Mouse (Mus musculus): ENCODE measurements at regions not wholly inside any gene's neighbourhood (a gene's known extent, or its start where the extent isn't known, plus 50 kb on each side); places are given as distances from the start of the nearest gene placed in this dataset.

DNA sequence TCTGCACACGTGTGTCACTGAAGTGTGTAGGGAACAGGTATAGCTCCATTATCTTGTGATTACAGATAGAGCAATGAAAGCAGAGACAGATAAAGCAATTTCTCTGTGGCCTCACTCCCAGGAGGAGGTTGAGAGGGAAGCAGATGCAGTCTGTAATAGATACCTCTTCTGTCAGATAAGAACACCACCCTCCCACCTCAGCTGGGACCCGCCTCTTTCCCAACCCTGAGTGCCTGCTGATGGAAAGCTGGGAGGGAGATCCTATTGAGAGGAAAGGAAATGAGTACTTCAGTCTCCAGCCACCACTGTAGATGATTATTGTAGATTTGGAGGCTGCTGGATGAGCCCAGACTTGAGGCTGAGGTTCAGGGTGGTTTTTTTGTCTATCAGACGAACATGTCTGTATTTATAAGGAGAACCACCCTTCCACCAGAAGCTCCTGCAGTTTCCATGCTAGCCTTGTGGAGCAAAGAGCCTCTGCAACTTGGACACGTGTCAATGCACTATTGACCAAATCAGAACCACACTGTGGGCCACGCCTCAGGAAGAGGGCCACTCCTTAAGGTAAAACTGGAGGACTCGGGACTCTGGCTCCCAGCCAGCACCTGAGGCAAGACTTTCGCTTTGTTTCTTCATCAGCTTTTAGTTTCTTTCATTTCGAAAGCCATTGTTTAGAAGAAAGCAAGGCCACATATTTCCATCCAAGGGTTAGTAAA, 55.3 kb upstream of the Plekha5 start:
- WGBS = 80% methylated on average over 8 of the region's 8 CpGs
- Histone ChIP-seq H3K27ac (ENCODE audit: low read length) (no peak overlapping the region), H3K4me1 (ENCODE audit: control insufficient read depth, insufficient read depth, low read length) (no peaks in the 10 kb centered on the region), H3K4me3 (ENCODE audit: low read depth, low read length) (no peak overlapping the region), H3K9ac (ENCODE audit: low read depth, low read length) (no peak overlapping the region), H3K27me3 (ENCODE audit: control insufficient read depth, insufficient read depth, low read depth, low read length) (no peaks in the 10 kb centered on the region), H3K36me3 (ENCODE audit: control insufficient read depth, insufficient read depth, low read length) (no peaks in the 10 kb centered on the region), H3K4me2 (ENCODE audit: low read length) (no peak overlapping the region), H3K9me3 (replicated peaks; ENCODE audit: control insufficient read depth, low read length, poor library complexity, severe bottlenecking) (no peaks in the 10 kb centered on the region)
- no peak for ATAC-seq

DNA sequence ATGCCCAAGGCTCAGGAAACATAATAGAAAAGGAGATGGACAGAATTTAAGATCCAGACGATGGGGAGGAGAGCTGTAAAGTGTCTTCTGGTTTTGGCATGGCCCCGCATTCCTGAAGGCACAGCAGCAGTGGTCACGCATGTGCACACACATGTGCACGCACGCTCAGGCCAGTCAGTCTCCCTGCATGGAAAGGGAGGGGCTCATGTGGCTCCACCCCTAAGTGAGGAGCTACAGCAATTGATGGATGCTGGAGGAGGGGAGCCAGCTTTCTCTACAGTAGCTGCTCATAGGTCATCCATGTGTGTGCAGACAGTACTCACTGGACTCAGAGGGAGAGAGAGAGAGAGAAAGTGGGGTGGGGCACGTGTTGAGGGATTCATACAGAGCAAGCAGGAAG, 56.6 kb upstream of the Plekha5 start:
- Histone ChIP-seq H3K36me3 (ENCODE audit: control insufficient read depth, insufficient read depth, low read length) (no peaks in the 10 kb centered on the region), H3K4me1 (ENCODE audit: control insufficient read depth, insufficient read depth, low read length) (no peaks in the 10 kb centered on the region), H3K27me3 (ENCODE audit: control insufficient read depth, insufficient read depth, low read depth, low read length) (no peaks in the 10 kb centered on the region), H3K9ac (ENCODE audit: low read depth, low read length) (no peak overlapping the region), H3K4me3 (ENCODE audit: low read depth, low read length) (no peak overlapping the region), H3K27ac (ENCODE audit: low read length) (no peak overlapping the region), H3K9me3 (replicated peaks; ENCODE audit: control insufficient read depth, low read length, poor library complexity, severe bottlenecking) (no peaks in the 10 kb centered on the region), H3K4me2 (ENCODE audit: low read length) (no peak overlapping the region)
- WGBS = 92% methylated on average over 6 of the region's 6 CpGs
- ATAC-seq = no peak; the same call in 1 of the 2 replicates

DNA sequence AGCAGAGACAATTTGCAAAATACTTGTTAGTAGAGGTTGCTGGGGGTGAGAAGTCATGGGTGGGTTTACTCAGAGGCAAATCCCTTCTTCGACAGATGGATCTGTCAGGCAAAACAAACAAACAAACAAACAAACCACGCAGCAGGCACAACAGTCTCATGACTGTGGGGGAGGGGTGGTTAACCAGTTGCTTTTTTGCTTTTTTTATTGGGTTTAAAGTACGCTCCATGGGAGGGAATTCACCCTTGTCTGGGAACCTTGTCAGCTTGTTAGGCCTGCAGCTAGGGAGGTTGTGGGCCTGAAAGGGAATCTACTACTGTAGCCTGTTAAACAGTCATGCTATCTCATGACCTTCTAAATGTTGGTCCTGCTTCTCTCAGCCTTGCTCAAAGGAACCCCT, 57.1 kb upstream of the Plekha5 start:
- no peak overlapping the region for H3K4me3 ChIP-seq (ENCODE audit: low read depth, low read length)
- H3K4me2 ChIP-seq (ENCODE audit: low read length) = no peak overlapping the region
- H3K4me1 ChIP-seq (ENCODE audit: control insufficient read depth, insufficient read depth, low read length) = no peaks in the 10 kb centered on the region
- no peaks in the 10 kb centered on the region for H3K27me3 ChIP-seq (ENCODE audit: control insufficient read depth, insufficient read depth, low read depth, low read length)
- ATAC-seq = no peak
- H3K9me3 ChIP-seq (replicated peaks; ENCODE audit: control insufficient read depth, low read length, poor library complexity, severe bottlenecking) = no peaks in the 10 kb centered on the region
- 71% methylated on average over 3 of the region's 3 CpGs for WGBS
- H3K9ac ChIP-seq (ENCODE audit: low read depth, low read length) = no peak overlapping the region
- no peak overlapping the region for H3K27ac ChIP-seq (ENCODE audit: low read length)
- no peaks in the 10 kb centered on the region for H3K36me3 ChIP-seq (ENCODE audit: control insufficient read depth, insufficient read depth, low read length)

DNA sequence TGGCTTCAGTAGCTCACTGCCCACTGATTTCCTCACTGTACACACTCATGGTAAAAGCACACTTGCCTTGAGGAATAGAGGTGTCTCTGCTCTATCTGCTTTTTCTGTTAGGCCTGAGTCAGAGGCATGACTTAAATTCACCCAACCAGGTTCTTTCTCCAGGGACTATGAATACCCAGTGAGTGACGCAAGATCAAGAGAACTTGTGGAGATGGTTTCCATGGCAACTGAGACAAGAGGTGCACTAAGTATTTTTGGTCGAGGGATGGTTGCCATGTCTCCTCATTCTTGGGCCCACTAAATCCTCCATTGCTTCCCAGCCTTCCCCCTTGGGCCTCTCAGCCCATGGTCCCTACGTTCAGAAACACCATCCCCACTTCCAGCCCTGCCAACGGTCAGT, 62.9 kb upstream of the Plekha5 start:
- WGBS = 44% methylated on average over 4 of the region's 4 CpGs
- Histone ChIP-seq H3K27ac (ENCODE audit: low read length) (no peak overlapping the region), H3K9ac (ENCODE audit: low read depth, low read length) (no peak overlapping the region), H3K9me3 (replicated peaks; ENCODE audit: control insufficient read depth, low read length, poor library complexity, severe bottlenecking) (no peaks in the 10 kb centered on the region), H3K36me3 (ENCODE audit: control insufficient read depth, insufficient read depth, low read length) (no peaks in the 10 kb centered on the region), H3K4me2 (ENCODE audit: low read length) (no peak overlapping the region), H3K27me3 (ENCODE audit: control insufficient read depth, insufficient read depth, low read depth, low read length) (no peaks in the 10 kb centered on the region), H3K4me1 (ENCODE audit: control insufficient read depth, insufficient read depth, low read length) (no peaks in the 10 kb centered on the region), H3K4me3 (ENCODE audit: low read depth, low read length) (no peak overlapping the region)
- ATAC-seq = no peak

DNA sequence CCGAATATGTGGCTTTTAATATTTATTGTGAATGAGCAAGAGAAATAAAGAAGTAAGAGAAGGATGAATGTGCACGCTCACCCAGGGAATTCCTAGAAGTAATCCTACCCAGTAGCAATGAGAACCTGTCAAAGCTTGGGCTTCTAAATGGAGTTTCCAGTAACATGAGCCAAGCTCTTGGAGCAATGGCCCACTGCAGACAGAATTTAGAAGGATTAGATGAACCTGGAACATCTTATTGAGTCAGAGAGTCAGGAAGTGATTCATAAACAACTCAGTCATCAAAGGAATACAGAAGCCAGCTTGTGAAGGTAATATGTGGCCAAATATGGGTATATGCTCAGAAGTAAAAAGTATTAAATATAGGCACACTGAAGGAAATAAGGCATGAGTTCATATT, 66.0 kb upstream of the Plekha5 start:
- no peaks in the 10 kb centered on the region for H3K27me3 ChIP-seq (ENCODE audit: control insufficient read depth, insufficient read depth, low read depth, low read length)
- H3K4me3 ChIP-seq (ENCODE audit: low read depth, low read length) = no peak overlapping the region
- WGBS = 94% methylated on average over 2 of the region's 2 CpGs
- ATAC-seq = no peak
- H3K27ac ChIP-seq (ENCODE audit: low read length) = no peak overlapping the region
- no peaks in the 10 kb centered on the region for H3K9me3 ChIP-seq (replicated peaks; ENCODE audit: control insufficient read depth, low read length, poor library complexity, severe bottlenecking)
- no peak overlapping the region for H3K9ac ChIP-seq (ENCODE audit: low read depth, low read length)
- no peaks in the 10 kb centered on the region for H3K36me3 ChIP-seq (ENCODE audit: control insufficient read depth, insufficient read depth, low read length)
- H3K4me1 ChIP-seq (ENCODE audit: control insufficient read depth, insufficient read depth, low read length) = no peaks in the 10 kb centered on the region
- no peak overlapping the region for H3K4me2 ChIP-seq (ENCODE audit: low read length)

DNA sequence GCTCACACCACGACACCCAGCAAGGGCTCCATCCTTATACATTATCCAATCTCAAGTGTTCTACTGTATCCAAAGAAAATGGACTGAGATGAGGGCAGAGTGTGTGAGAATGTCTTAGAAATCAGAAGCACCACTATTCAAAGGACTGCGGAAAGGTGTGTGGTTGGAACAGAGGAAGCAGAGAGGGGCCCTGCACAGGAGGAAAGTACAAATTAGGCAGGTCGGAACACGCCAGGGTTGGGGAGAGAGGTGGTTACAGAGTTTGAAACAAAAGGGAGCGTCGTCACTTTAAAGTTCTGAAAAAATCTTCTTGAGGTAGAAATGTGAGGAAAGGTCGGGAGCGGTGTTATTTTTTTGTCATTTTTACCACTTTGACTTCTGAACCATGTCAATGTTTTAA, 66.6 kb upstream of the Plekha5 start:
- no peaks in the 10 kb centered on the region for H3K9me3 ChIP-seq (replicated peaks; ENCODE audit: control insufficient read depth, low read length, poor library complexity, severe bottlenecking)
- H3K4me1 ChIP-seq (ENCODE audit: control insufficient read depth, insufficient read depth, low read length) = no peaks in the 10 kb centered on the region
- no peak overlapping the region for H3K4me2 ChIP-seq (ENCODE audit: low read length)
- H3K4me3 ChIP-seq (ENCODE audit: low read depth, low read length) = no peak overlapping the region
- no peak for ATAC-seq
- WGBS = 85% methylated on average over 8 of the region's 8 CpGs
- no peak overlapping the region for H3K9ac ChIP-seq (ENCODE audit: low read depth, low read length)
- H3K27me3 ChIP-seq (ENCODE audit: control insufficient read depth, insufficient read depth, low read depth, low read length) = no peaks in the 10 kb centered on the region
- H3K27ac ChIP-seq (ENCODE audit: low read length) = no peak overlapping the region
- H3K36me3 ChIP-seq (ENCODE audit: control insufficient read depth, insufficient read depth, low read length) = no peaks in the 10 kb centered on the region

DNA sequence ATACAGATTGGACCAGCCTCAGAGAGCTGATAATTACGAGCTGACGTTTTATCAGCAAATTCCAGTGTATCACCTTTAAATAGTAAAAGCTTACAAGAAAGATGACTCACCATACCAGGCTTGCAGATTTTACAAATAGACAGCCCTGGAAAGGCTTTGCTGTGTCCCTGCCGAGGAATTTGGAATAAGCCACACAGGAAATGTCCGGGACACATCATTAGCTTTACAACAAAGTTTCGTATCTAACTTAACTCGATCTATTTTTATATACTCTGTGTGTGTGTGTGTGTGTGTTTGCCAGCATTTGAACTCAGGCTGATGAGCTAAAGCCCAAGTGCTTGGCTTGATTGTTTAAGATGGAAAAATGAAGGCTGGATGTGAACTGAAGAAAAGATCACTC, 69.8 kb upstream of the Plekha5 start:
- no peak overlapping the region for H3K9ac ChIP-seq (ENCODE audit: low read depth, low read length)
- WGBS = 92% methylated on average over 6 of the region's 6 CpGs
- no peak overlapping the region for H3K4me3 ChIP-seq (ENCODE audit: low read depth, low read length)
- no peaks in the 10 kb centered on the region for H3K27me3 ChIP-seq (ENCODE audit: control insufficient read depth, insufficient read depth, low read depth, low read length)
- no peaks in the 10 kb centered on the region for H3K36me3 ChIP-seq (ENCODE audit: control insufficient read depth, insufficient read depth, low read length)
- H3K27ac ChIP-seq (ENCODE audit: low read length) = no peak overlapping the region
- no peaks in the 10 kb centered on the region for H3K4me1 ChIP-seq (ENCODE audit: control insufficient read depth, insufficient read depth, low read length)
- H3K9me3 ChIP-seq (replicated peaks; ENCODE audit: control insufficient read depth, low read length, poor library complexity, severe bottlenecking) = no peaks in the 10 kb centered on the region
- ATAC-seq = no peak
- H3K4me2 ChIP-seq (ENCODE audit: low read length) = no peak overlapping the region

DNA sequence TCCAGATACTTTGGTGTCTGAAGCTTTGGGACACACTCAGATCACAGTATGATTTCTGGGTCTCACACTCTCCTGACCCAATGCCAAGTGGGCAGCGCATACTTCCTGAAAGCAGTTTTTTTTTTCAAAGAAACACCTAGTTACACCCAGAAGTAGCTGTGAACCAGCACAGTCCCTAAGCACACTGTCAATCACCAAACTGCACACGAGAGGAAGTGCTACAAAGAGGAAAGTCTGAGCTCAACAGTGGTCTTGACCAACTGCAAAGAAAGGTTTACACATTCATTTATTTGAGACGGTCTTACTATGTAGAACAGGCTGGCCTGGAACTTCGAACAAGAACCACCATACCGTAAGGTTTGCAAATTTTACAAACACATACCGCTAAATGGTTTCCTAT, 70.2 kb upstream of the Plekha5 start:
- H3K36me3 ChIP-seq (ENCODE audit: control insufficient read depth, insufficient read depth, low read length) = no peaks in the 10 kb centered on the region
- no peaks in the 10 kb centered on the region for H3K27me3 ChIP-seq (ENCODE audit: control insufficient read depth, insufficient read depth, low read depth, low read length)
- H3K9ac ChIP-seq (ENCODE audit: low read depth, low read length) = no peak overlapping the region
- no peaks in the 10 kb centered on the region for H3K4me1 ChIP-seq (ENCODE audit: control insufficient read depth, insufficient read depth, low read length)
- WGBS = 91% methylated on average over 6 of the region's 6 CpGs
- H3K27ac ChIP-seq (ENCODE audit: low read length) = no peak overlapping the region
- no peak for ATAC-seq
- no peak overlapping the region for H3K4me3 ChIP-seq (ENCODE audit: low read depth, low read length)
- H3K4me2 ChIP-seq (ENCODE audit: low read length) = no peak overlapping the region
- H3K9me3 ChIP-seq (replicated peaks; ENCODE audit: control insufficient read depth, low read length, poor library complexity, severe bottlenecking) = no peaks in the 10 kb centered on the region

DNA sequence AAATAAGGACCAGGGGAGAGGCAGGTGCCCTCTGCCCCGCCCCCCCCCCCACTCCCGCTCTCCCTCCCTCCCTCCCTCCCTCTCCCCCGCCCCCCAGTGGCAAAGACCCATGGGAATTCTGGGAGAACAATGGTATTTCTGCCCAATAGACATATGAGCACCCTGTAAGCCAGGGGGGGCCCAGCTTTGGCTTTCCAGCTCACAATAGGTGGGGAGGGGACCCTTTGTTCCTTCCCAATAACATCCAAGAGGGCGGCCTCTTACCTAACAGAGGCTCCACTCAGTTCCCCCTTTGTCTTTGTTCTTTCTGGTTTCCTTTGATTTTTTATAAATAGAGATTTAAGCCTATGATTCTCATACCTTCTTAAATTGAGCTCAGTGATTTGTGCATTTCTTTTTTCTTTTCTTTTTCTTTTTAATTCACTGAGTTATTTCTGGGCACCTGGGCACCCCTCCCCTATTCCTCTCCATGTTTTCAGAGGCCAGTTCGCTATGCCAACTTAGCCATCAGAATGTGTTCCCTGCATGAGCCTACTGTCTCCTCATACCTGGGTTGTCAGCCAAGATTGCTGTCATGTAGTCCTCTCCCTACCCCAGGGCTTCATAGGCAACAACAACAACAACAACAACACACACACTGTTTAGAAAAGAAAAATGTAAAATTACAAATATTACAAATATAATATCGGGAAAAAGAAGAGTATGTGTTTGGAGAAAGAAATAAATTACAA, 72.3 kb upstream of the Plekha5 start:
- Histone ChIP-seq H3K36me3 (ENCODE audit: control insufficient read depth, insufficient read depth, low read length) (no peaks in the 10 kb centered on the region), H3K4me3 (ENCODE audit: low read depth, low read length) (no peak overlapping the region), H3K27me3 (ENCODE audit: control insufficient read depth, insufficient read depth, low read depth, low read length) (no peaks in the 10 kb centered on the region), H3K27ac (ENCODE audit: low read length) (no peak overlapping the region), H3K9ac (ENCODE audit: low read depth, low read length) (no peak overlapping the region), H3K4me2 (ENCODE audit: low read length) (no peak overlapping the region), H3K9me3 (replicated peaks; ENCODE audit: control insufficient read depth, low read length, poor library complexity, severe bottlenecking) (no peaks in the 10 kb centered on the region), H3K4me1 (ENCODE audit: control insufficient read depth, insufficient read depth, low read length) (no peaks in the 10 kb centered on the region)
- no peak for ATAC-seq
- 27% methylated on average over 6 of the region's 6 CpGs for WGBS

Data from midbrain, embryonic 16.5 days (tissue).